Mouse (Mus musculus) forebrain, postnatal 0 days (tissue): ENCODE data around the gene Tspan33. TPM values are rescaled to one million over a fixed set of nuclear protein-coding genes. Genes with fewer than 3 reads are reported as not detected.
A peak's percentile ranks its signal among the peaks of the same experiment; 100 is the strongest.

Experiments used
- ATAC-seq: fragments of 200-750 bp; cut with Nextera tagmentation; 2 replicates; pipeline ENCODE4 v1.8.0; 2017; ENCODE audit warnings: mild to moderate bottlenecking, moderate library complexity
- DNase-seq: peaks from one replicate; pipeline ENCODE4 v3.0.0-alpha.2; 2015
- H3K27ac ChIP-seq: fragments of 300-500 bp; sonication (generic); 2 replicates; pipeline ENCODE4 v1.5.1; 2014; ENCODE audit warnings: low read depth, mild to moderate bottlenecking, antibody characterized with exemption, low read length, moderate library complexity, mixed read lengths
- H3K27me3 ChIP-seq: fragments of 300-500 bp; sonication (generic); 2 replicates; pipeline ENCODE4 v1.6.1; 2014; ENCODE audit warnings: mild to moderate bottlenecking, low read length, mixed read lengths; ENCODE audit not compliant: insufficient read depth
- H3K36me3 ChIP-seq: fragments of 300-500 bp; sonication (generic); 2 replicates; pipeline ENCODE4 v1.6.1; 2014; ENCODE audit warnings: mild to moderate bottlenecking, moderate library complexity; ENCODE audit not compliant: insufficient read depth
- H3K4me1 ChIP-seq: fragments of 300-500 bp; sonication (generic); 2 replicates; pipeline ENCODE4 v1.6.1; 2014; ENCODE audit warnings: antibody characterized with exemption; ENCODE audit not compliant: insufficient read depth
- H3K4me2 ChIP-seq: fragments of 300-500 bp; sonication (generic); 2 replicates; pipeline ENCODE4 v1.6.1; 2014; ENCODE audit warnings: low read depth, mild to moderate bottlenecking, moderate library complexity
- H3K4me3 ChIP-seq: fragments of 300-500 bp; sonication (generic); 2 replicates; pipeline ENCODE4 v1.5.1; 2014; ENCODE audit warnings: low read depth, low read length, mixed read lengths
- H3K9ac ChIP-seq: fragments of 300-500 bp; sonication (generic); 2 replicates; pipeline ENCODE4 v1.6.1; 2014; ENCODE audit warnings: mild to moderate bottlenecking
- H3K9me3 ChIP-seq: fragments of 300-500 bp; sonication (generic); 2 replicates; pipeline ENCODE4 v1.6.1; 2016; ENCODE audit warnings: low read length
- CTCF ChIP-seq: sonication (generic); IDR thresholded peaks from 2 replicates; pipeline ENCODE4 v1.5.1; 2016; ENCODE audit warnings: antibody characterized with exemption, control low read depth, low read depth
- WGBS: fragments of 180-500 bp; shearing (Covaris S2); extraction: QIAGEN DNeasy Blood & Tissue Kit; methylation state at CpG from one replicate; pipeline ENCODE4 v1.1.7; 2014; 5-methylcytosine and 5-hydroxymethylcytosine counted together
- polyA plus RNA-seq: library from polyadenylated mRNA; unstranded; fragments of >200 nt; fragmentation: Nextera tagmentation; extraction: Ambion mirVana; gene quantifications from 2 replicates; pipeline ENCODE4 v1.2.1, GENCODE M21; 2015
- total RNA-seq: library from RNA; depleted of rRNA; stranded (reverse); fragments of >200 nt; gene quantifications from 2 replicates; pipeline ENCODE4 v1.2.3, GENCODE M21; 2014

Tspan33 gene
- total and polyA plus RNA-seq, 2 experiments from 2014 or later: 9.4 to 12.5 TPM

- Histone ChIP-seq H3K27ac (no peak overlapping the region), H3K27me3 (no peaks in the 10 kb centered on the region), H3K4me3 (no peak overlapping the region), H3K4me1 (no peaks in the 10 kb centered on the region), H3K4me2 (no peak overlapping the region), H3K9me3 (no peaks in the 10 kb centered on the region), H3K36me3 (no peaks in the 10 kb centered on the region), H3K9ac (no peak overlapping the region)
- TF ChIP-seq CTCF: no peak
- DNase-seq: no peak
- 89% methylated on average over 4 of the region's 4 CpGs for WGBS
- ATAC-seq: no peak
These were observed 9.3 kb upstream of the Tspan33 start for GRCm38 (mm10) chr6:29684686-29685085.

- Histone ChIP-seq H3K9ac (no peak overlapping the region), H3K4me3 (no peak overlapping the region), H3K4me2 (no peak overlapping the region), H3K27ac (no peak overlapping the region), H3K27me3 (no peaks in the 10 kb centered on the region), H3K4me1 (no peaks in the 10 kb centered on the region), H3K9me3 (no peaks in the 10 kb centered on the region), H3K36me3 (no peaks in the 10 kb centered on the region)
- WGBS: 80% methylated on average over 4 of the region's 4 CpGs
- no peak for DNase-seq
- no peak for TF ChIP-seq CTCF
- ATAC-seq: no peak
These were observed 8.1 kb upstream of the Tspan33 start for GRCm38 (mm10) chr6:29685952-29686351.

GRCm38 (mm10) chr6:29689458-29689857 lies 4.6 kb upstream of the Tspan33 start:
- TF ChIP-seq CTCF: no peak
- Histone ChIP-seq H3K9me3 (no peaks in the 10 kb centered on the region), H3K9ac (no peak overlapping the region), H3K27me3 (peaks cover 6% of the 10 kb centered on the region; the same call in 1 of the 2 replicates), H3K36me3 (no peaks in the 10 kb centered on the region), H3K4me2 (no peak overlapping the region), H3K4me3 (no peak overlapping the region), H3K27ac (no peak overlapping the region), H3K4me1 (0 out of 2 replicates have a peak, but pooled peaks cover 1% of the 10 kb centered on the region)
- ATAC-seq: no peak
- no peak for DNase-seq
- 78% methylated on average over 8 of the region's 8 CpGs for WGBS

- no peaks in the 10 kb centered on the region for H3K36me3 ChIP-seq
- WGBS: 3% methylated on average over 29 of the region's 35 CpGs
These were observed 610 bp downstream of the Tspan33 start for GRCm38 (mm10) chr6:29694375-29695289.

GRCm38 (mm10) chr6:29695290-29695674 lies 1.3 kb downstream of the Tspan33 start:
- H3K27ac ChIP-seq: no peak overlapping the region
- TF ChIP-seq CTCF: no peak
- WGBS: 39% methylated on average over 3 of the region's 3 CpGs
- H3K9me3 ChIP-seq: no peaks in the 10 kb centered on the region
- H3K27me3 ChIP-seq: peaks cover 6% of the 10 kb centered on the region; the same call in 1 of the 2 replicates
- no peak overlapping the region for H3K9ac ChIP-seq
- peak overlapping the region; percentile 99 for H3K4me2 ChIP-seq
- no peak overlapping the region for H3K4me3 ChIP-seq
- no peaks in the 10 kb centered on the region for H3K36me3 ChIP-seq
- DNase-seq: no peak
- 0 out of 2 replicates have a peak, but pooled peaks cover 6% of the 10 kb centered on the region for H3K4me1 ChIP-seq
- ATAC-seq: no peak

More at GRCm38 (mm10) chr6:29694375-29695289, 610 bp downstream of the Tspan33 start:
- DNase-seq: peak; percentile 5
- Histone ChIP-seq H3K27me3 (peaks cover 6% of the 10 kb centered on the region; the same call in 1 of the 2 replicates), H3K4me2 (peak overlapping the region; percentile 99), H3K9me3 (no peaks in the 10 kb centered on the region), H3K9ac (peak overlapping the region; percentile 63), H3K4me3 (peak overlapping the region; percentile 82), H3K4me1 (0 out of 2 replicates have a peak, but pooled peaks cover 6% of the 10 kb centered on the region), H3K27ac (no peak overlapping the region)
- no peak for TF ChIP-seq CTCF
- ATAC-seq: 0 out of 2 replicates have a peak, but pooled peaks have one; percentile 2

GRCm38 (mm10) chr6:29695975-29696374 lies 2.0 kb downstream of the Tspan33 start:
- no peak overlapping the region for H3K4me3 ChIP-seq
- no peaks in the 10 kb centered on the region for H3K9me3 ChIP-seq
- H3K4me2 ChIP-seq: no peak overlapping the region
- H3K4me1 ChIP-seq: 0 out of 2 replicates have a peak, but pooled peaks cover 6% of the 10 kb centered on the region
- no peak for DNase-seq
- WGBS: 66% methylated on average over 7 of the region's 7 CpGs
- no peak for ATAC-seq
- H3K27me3 ChIP-seq: peaks cover 6% of the 10 kb centered on the region; the same call in 1 of the 2 replicates
- no peaks in the 10 kb centered on the region for H3K36me3 ChIP-seq
- no peak overlapping the region for H3K9ac ChIP-seq
- TF ChIP-seq CTCF: no peak
- no peak overlapping the region for H3K27ac ChIP-seq

- Histone ChIP-seq H3K9me3 (no peaks in the 10 kb centered on the region), H3K27ac (no peak overlapping the region), H3K4me1 (0 out of 2 replicates have a peak, but pooled peaks cover 6% of the 10 kb centered on the region), H3K4me2 (no peak overlapping the region), H3K27me3 (peaks cover 6% of the 10 kb centered on the region; the same call in 1 of the 2 replicates), H3K4me3 (no peak overlapping the region), H3K9ac (no peak overlapping the region), H3K36me3 (no peaks in the 10 kb centered on the region)
- TF ChIP-seq CTCF: no peak
- ATAC-seq (no peak), DNase-seq (no peak)
These were observed 3.1 kb downstream of the Tspan33 start for GRCm38 (mm10) chr6:29697139-29697538.
